ENCODE assay signal across 8 mouse cellular contexts in genomic region chr19:44387746-44388474, GRCm38 (mm10). TPM values are rescaled to one million over a fixed set of nuclear protein-coding genes. Genes with fewer than 3 reads are reported as not detected.
DNase-seq lines count a peak whose midpoint lies in the region; ATAC-seq and TF ChIP-seq lines count a peak whose summit lies in the region.

No protein-coding gene starts in this region.

- no peaks in the 10 kb centered on the region for H3K27me3 ChIP-seq in liver, postnatal 0 days (ENCODE audit: insufficient read depth, low read length)

- no peaks in the 10 kb centered on the region for H3K9me3 ChIP-seq in liver, postnatal 0 days (ENCODE audit: low read length)

- TF ChIP-seq CTCF in layer of hippocampus, adult 2 months (conservative IDR thresholded peaks at IDR 0.05) = no peak
- TF ChIP-seq CTCF in liver, postnatal 0 days (IDR thresholded peaks at IDR 0.05; ENCODE audit: low read depth) = no peak

- H3K4me1 ChIP-seq in brown adipose tissue, adult 24 weeks (ENCODE audit: control insufficient read depth, insufficient read depth, insufficient read length, low read length) = peaks cover 7% of the 10 kb centered on the region; the same call in 1 of the 2 replicates
- peaks cover 41% of the 10 kb centered on the region for H3K4me1 ChIP-seq in liver, postnatal 0 days (ENCODE audit: insufficient read depth)

- no peak for ATAC-seq in liver, postnatal 0 days

- peak overlapping the region; percentile 64 for H3K9ac ChIP-seq in liver, postnatal 0 days (replicated peaks)

- peak overlapping the region; percentile 95 for H3K27ac ChIP-seq in layer of hippocampus, adult 2 months
- H3K27ac ChIP-seq in brown adipose tissue, adult 24 weeks (replicated peaks; ENCODE audit: low read depth, low read length) = peak overlapping the region; percentile 78
- peak overlapping the region; percentile 93 for H3K27ac ChIP-seq in liver, postnatal 0 days (ENCODE audit: low read depth)

- H3K36me3 ChIP-seq in liver, postnatal 0 days (replicated peaks; ENCODE audit: insufficient read depth, low read length) = no peaks in the 10 kb centered on the region

- TF ChIP-seq EP300 in liver, postnatal 0 days (IDR thresholded peaks at IDR 0.05; ENCODE audit: low read depth) = no peak

- H3K4me2 ChIP-seq in liver, postnatal 0 days (ENCODE audit: low read depth, low read length) = peak overlapping the region; percentile 86

- 15% methylated on average over 19 of the region's 19 CpGs for WGBS in liver, postnatal 0 days (ENCODE audit: insufficient replicate concordance)

- H3K4me3 ChIP-seq in layer of hippocampus, adult 2 months = peak overlapping the region; percentile 57
- H3K4me3 ChIP-seq in brown adipose tissue, adult 24 weeks (ENCODE audit: insufficient read depth, low read depth, low read length) = peak overlapping the region; percentile 65
- H3K4me3 ChIP-seq in liver, postnatal 0 days (ENCODE audit: low read depth, low read length) = peak overlapping the region; percentile 53

- intact Hi-C loops in heart, postnatal 10 days (cut with DNase I) = no loop called here

- no peak for DNase-seq in layer of hippocampus, adult 2 months (ENCODE audit: low spot score in 2 of 2)
- no peak for DNase-seq in layer of hippocampus, postnatal 36 days
- DNase-seq in heart, postnatal 10 days = peak; percentile 26 to 43
- DNase-seq in liver, postnatal 0 days = no peak
- DNase-seq in retina, postnatal 1 day = no peak
- DNase-seq in cerebellum, adult 11 months = no peak
- DNase-seq in cerebellum, postnatal 4 days (ENCODE audit: low spot score in 2 of 2) = no peak

RNA-seq across cellular contexts. Expression of gene Scd1, which starts 19.8 kb away (rescaled TPM):
- total RNA-seq in layer of hippocampus, adult 2 months (2021) = 100 to 1,000 TPM; 139 TPM
- total RNA-seq in layer of hippocampus, postnatal 36 days (2021) = 100 to 1,000 TPM; 121 to 157 TPM
- 10,672 and 38,636 TPM in 2 replicates for polyA plus RNA-seq in brown adipose tissue, adult 24 weeks (2012; ENCODE audit: insufficient read depth, insufficient read length, missing spikeins)
- 10 to 100 TPM; 19.7 to 30.1 TPM for total RNA-seq in heart, postnatal 10 days (2021)
- 2.3 and 2.8 TPM in 2 replicates for polyA plus RNA-seq in liver, postnatal 0 days (2015; fragmentation: Nextera tagmentation; extraction: Ambion mirVana)

RNA-seq across cellular contexts. Expression of gene Scd4, which starts 55.0 kb away (rescaled TPM):
- 1 to 10 TPM; 2.3 to 2.5 TPM for total RNA-seq in layer of hippocampus, adult 2 months (2021)
- total RNA-seq in layer of hippocampus, postnatal 36 days (2021) = 1 to 10 TPM; 1.7 to 2.7 TPM
- 0.96 and 2.5 TPM in 2 replicates for polyA plus RNA-seq in brown adipose tissue, adult 24 weeks (2012; ENCODE audit: insufficient read depth, insufficient read length, missing spikeins)
- 10 to 100 TPM; 44.0 to 67.2 TPM for total RNA-seq in heart, postnatal 10 days (2021)
- not detected in 2 replicates for polyA plus RNA-seq in liver, postnatal 0 days (2015; fragmentation: Nextera tagmentation; extraction: Ambion mirVana)

Comparison
In these comparisons a context has a peak if more than half of its experiments do, and no peak if none do; other contexts are left out.
1. DNase-seq: peak in heart, postnatal 10 days (2 of 2); none in layer of hippocampus, adult 2 months (0 of 2), layer of hippocampus, postnatal 36 days (0 of 2), liver, postnatal 0 days (single experiment), retina, postnatal 1 day (single experiment), cerebellum, adult 11 months (single experiment) and cerebellum, postnatal 4 days (0 of 2).
2. RNA of gene Scd4, which starts 55.0 kb away (total RNA-seq): 44.0 to 67.2 TPM in heart, postnatal 10 days; 1.7 to 2.7 TPM in layer of hippocampus, postnatal 36 days and 2.3 to 2.5 TPM in layer of hippocampus, adult 2 months; every median in the first group is over 10 times any median in the second.
3. Peak in every context shown above with its lines, with median percentiles within 50 percentile points of each other: H3K27ac ChIP-seq and H3K4me3 ChIP-seq.